Mouse (Mus musculus) liver, embryonic 16.5 days (tissue): ENCODE measurements around the gene Cpeb4. TPM values are rescaled to one million over a fixed set of nuclear protein-coding genes. Genes with fewer than 3 reads are reported as not detected.

Experiments used
- ATAC-seq: fragments of 200-750 bp; cut with Nextera tagmentation; 2 replicates; pipeline ENCODE4 v1.8.0; 2017; ENCODE audit warnings: low read depth, mild to moderate bottlenecking, moderate number of reproducible peaks, moderate library complexity
- H3K27ac ChIP-seq: fragments of 300-500 bp; sonication (generic); 2 replicates; pipeline ENCODE4 v1.5.1; 2014; ENCODE audit warnings: mild to moderate bottlenecking, low read length
- H3K27me3 ChIP-seq: fragments of 300-500 bp; sonication (generic); 2 replicates; pipeline ENCODE4 v1.6.1; 2014; ENCODE audit warnings: low read depth, low read length, mixed read lengths; ENCODE audit not compliant: control insufficient read depth, insufficient read depth
- H3K36me3 ChIP-seq: fragments of 300-500 bp; sonication (generic); 2 replicates; pipeline ENCODE4 v1.6.1; 2014; ENCODE audit warnings: mild to moderate bottlenecking; ENCODE audit not compliant: control insufficient read depth, insufficient read depth
- H3K4me1 ChIP-seq: fragments of 300-500 bp; sonication (generic); 2 replicates; pipeline ENCODE4 v1.6.1; 2014; ENCODE audit warnings: low read depth, low read length, mixed read lengths; ENCODE audit not compliant: control insufficient read depth
- H3K4me2 ChIP-seq: fragments of 300-500 bp; sonication (generic); 2 replicates; pipeline ENCODE4 v1.6.1; 2014; ENCODE audit warnings: low read depth, low read length, mixed read lengths
- H3K4me3 ChIP-seq: fragments of 300-500 bp; sonication (generic); 2 replicates; pipeline ENCODE4 v1.5.1; 2014; ENCODE audit warnings: low read depth, mild to moderate bottlenecking, low read length
- H3K9ac ChIP-seq: fragments of 300-500 bp; sonication (generic); 2 replicates; pipeline ENCODE4 v1.6.1; 2014; ENCODE audit warnings: low read depth, low read length
- H3K9me3 ChIP-seq: fragments of 300-500 bp; sonication (generic); replicated peaks from 2 replicates; pipeline ENCODE4 v1.6.1; 2016; ENCODE audit warnings: low read length; ENCODE audit not compliant: control insufficient read depth
- WGBS: fragments of 180-500 bp; shearing (Covaris S2); extraction: QIAGEN DNeasy Blood & Tissue Kit; methylation state at CpG from one replicate; pipeline ENCODE4 v1.1.7; 2014; ENCODE audit not compliant: insufficient replicate concordance; 5-methylcytosine and 5-hydroxymethylcytosine counted together
- polyA plus RNA-seq: library from polyadenylated mRNA; unstranded; fragments of >200 nt; fragmentation: Nextera tagmentation; extraction: Ambion mirVana; gene quantifications from 2 replicates; pipeline ENCODE4 v1.2.1, GENCODE M21; 2015

The Cpeb4 gene
- polyA plus RNA-seq, 1 experiment from 2014 or later, result 21.0 TPM

DNA sequence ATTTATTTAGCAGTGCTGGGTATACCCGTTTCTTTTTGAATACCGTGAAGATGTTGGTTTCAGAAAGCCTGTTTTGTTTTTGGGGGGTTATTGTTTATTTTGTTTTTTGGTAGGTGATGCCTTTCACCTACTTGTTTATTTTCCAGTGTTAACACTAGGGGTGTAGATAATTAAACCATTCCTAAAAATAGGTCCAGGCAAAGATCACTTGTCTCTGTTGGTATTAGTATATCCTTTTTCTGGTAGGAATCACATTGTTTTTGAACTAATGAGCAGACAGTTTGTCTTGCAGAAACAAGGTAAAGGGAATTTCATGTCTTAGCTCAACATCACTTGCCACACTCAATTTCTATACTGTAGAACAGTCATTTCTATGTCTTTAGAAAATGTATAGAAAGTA is 2.1 kb downstream of the Cpeb4 start:
- Histone ChIP-seq H3K4me1 (peaks cover 10% of the 10 kb centered on the region), H3K9ac (peak overlapping the region; percentile 65), H3K4me3 (peak overlapping the region; percentile 67), H3K36me3 (peaks cover 31% of the 10 kb centered on the region), H3K9me3 (no peaks in the 10 kb centered on the region), H3K27ac (peak overlapping the region; percentile 71), H3K27me3 (no peaks in the 10 kb centered on the region), H3K4me2 (peak overlapping the region; percentile 53)
- WGBS, result 55% methylated on average over 2 of the region's 2 CpGs
- no peak for ATAC-seq

DNA sequence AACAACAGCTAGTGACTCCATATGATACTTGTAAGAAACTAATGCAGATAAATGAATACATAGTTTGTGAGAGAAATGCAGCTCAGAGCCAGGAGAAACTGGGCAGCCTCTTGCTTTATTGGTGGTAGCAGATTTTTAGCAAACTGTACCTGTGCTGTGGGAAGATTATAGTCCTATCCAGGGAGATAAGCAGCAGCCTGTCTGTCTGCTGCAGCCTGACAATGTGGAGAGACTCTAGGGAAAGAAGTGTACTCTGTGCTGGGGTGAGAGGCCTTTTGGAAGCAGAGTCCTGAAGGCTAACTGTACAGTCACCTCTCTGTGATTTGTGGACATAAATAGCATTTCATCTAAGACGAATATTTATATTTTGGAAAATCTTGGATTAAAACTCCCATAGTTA is 11.7 kb downstream of the Cpeb4 start:
- no peak overlapping the region for H3K9ac ChIP-seq
- H3K9me3 ChIP-seq, result no peaks in the 10 kb centered on the region
- H3K27me3 ChIP-seq, result no peaks in the 10 kb centered on the region
- peaks cover 30% of the 10 kb centered on the region for H3K4me1 ChIP-seq
- H3K4me2 ChIP-seq, result no peak overlapping the region
- 58% methylated on average over 1 of the region's 1 CpGs for WGBS
- peaks cover 58% of the 10 kb centered on the region for H3K36me3 ChIP-seq
- H3K27ac ChIP-seq, result no peak overlapping the region
- no peak overlapping the region for H3K4me3 ChIP-seq
- ATAC-seq, result peak; percentile 72

- H3K4me2 ChIP-seq, result no peak overlapping the region
- ATAC-seq, result no peak
- no peak overlapping the region for H3K27ac ChIP-seq
- WGBS, result 71% methylated on average over 1 of the region's 1 CpGs
- peaks cover 33% of the 10 kb centered on the region for H3K4me1 ChIP-seq
- H3K4me3 ChIP-seq, result no peak overlapping the region
- H3K27me3 ChIP-seq, result no peaks in the 10 kb centered on the region
- no peaks in the 10 kb centered on the region for H3K9me3 ChIP-seq
- peaks cover 68% of the 10 kb centered on the region for H3K36me3 ChIP-seq
- H3K9ac ChIP-seq, result no peak overlapping the region
These were observed 13.8 kb downstream of the Cpeb4 start for GRCm38 (mm10) chr11:31885765-31886164.

DNA sequence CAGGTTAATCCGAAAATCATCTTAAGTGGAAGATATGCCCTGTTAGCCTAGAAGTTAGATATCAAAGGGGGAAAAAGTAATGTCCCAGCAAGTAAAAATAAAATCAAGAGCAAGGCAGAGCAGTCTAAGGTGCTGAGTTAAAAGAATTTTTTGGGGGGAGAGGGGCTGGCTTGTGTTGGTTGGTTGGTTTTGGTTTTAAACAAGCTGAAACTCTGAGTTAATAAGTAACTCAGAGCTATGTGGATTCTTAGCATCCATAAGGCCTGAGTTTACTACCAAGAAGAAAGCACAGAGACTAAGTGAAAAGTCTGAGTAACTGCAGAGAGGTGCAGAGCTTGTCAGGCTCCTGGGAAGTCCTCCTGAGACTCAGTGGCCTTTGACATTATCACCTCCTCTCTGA is 16.2 kb downstream of the Cpeb4 start:
- no peak for ATAC-seq
- Histone ChIP-seq H3K36me3 (peaks cover 70% of the 10 kb centered on the region), H3K27ac (no peak overlapping the region), H3K9ac (no peak overlapping the region), H3K4me2 (no peak overlapping the region), H3K4me1 (peaks cover 32% of the 10 kb centered on the region), H3K9me3 (no peaks in the 10 kb centered on the region), H3K4me3 (no peak overlapping the region), H3K27me3 (no peaks in the 10 kb centered on the region)
- WGBS, result 76% methylated on average over 1 of the region's 1 CpGs

- WGBS, result 25% methylated on average over 3 of the region's 3 CpGs
- no peaks in the 10 kb centered on the region for H3K27me3 ChIP-seq
- peaks cover 51% of the 10 kb centered on the region for H3K36me3 ChIP-seq
- H3K27ac ChIP-seq, result no peak overlapping the region
- ATAC-seq, result no peak
- no peaks in the 10 kb centered on the region for H3K9me3 ChIP-seq
- no peak overlapping the region for H3K9ac ChIP-seq
- peaks cover 38% of the 10 kb centered on the region for H3K4me1 ChIP-seq
- H3K4me3 ChIP-seq, result no peak overlapping the region
- H3K4me2 ChIP-seq, result no peak overlapping the region
These were observed 20.1 kb downstream of the Cpeb4 start for GRCm38 (mm10) chr11:31892152-31892551.

GRCm38 (mm10) chr11:31893639-31894038 is 21.6 kb downstream of the Cpeb4 start:
- peaks cover 50% of the 10 kb centered on the region for H3K36me3 ChIP-seq
- 77% methylated on average over 2 of the region's 2 CpGs for WGBS
- no peak for ATAC-seq
- no peaks in the 10 kb centered on the region for H3K9me3 ChIP-seq
- H3K27ac ChIP-seq, result peak overlapping the region; percentile 44; the same call in 1 of the 2 replicates
- H3K4me2 ChIP-seq, result peak overlapping the region; percentile 20; the same call in 1 of the 2 replicates
- no peak overlapping the region for H3K4me3 ChIP-seq
- no peak overlapping the region for H3K9ac ChIP-seq
- H3K27me3 ChIP-seq, result no peaks in the 10 kb centered on the region
- H3K4me1 ChIP-seq, result peaks cover 47% of the 10 kb centered on the region

DNA sequence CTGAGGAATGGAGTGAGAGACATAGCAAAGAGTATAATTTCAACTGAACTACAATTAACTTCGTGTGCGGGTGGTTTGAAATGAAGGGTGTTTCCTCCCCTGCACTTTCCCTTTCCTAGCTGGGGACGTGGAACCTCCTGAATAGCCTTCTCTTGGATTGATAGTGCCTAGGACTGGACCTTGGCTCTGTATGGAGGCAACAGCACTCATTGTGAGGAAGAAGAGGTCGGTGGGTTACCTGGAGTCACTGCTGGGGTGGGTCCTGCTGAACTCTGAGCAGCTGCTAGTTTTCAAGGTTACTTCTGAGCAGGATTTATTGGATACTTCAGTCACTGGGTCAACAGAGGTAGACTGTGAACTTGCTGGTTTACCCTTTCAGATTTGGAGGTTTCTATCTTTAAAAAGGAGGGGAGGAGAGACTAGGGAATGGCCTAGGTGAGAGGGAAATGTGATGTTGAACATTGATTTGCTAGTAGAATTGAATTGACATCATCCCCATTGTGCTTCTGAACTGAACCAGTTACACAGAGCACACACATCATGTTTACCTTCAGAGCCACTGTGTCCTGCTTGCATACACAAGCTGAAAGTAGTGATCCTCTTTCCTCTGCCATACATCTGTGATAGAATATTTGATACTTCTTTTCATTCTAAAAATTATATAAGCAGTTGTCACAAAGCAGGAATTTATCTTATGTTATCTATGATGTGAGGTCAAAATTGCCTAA is 24.2 kb downstream of the Cpeb4 start:
- 64% methylated on average over 4 of the region's 4 CpGs for WGBS
- Histone ChIP-seq H3K4me2 (peak overlapping the region; percentile 48), H3K27ac (peak overlapping the region; percentile 95), H3K4me1 (peaks cover 51% of the 10 kb centered on the region), H3K36me3 (peaks cover 39% of the 10 kb centered on the region), H3K9me3 (no peaks in the 10 kb centered on the region), H3K9ac (peak overlapping the region; percentile 0), H3K4me3 (peak overlapping the region; percentile 46), H3K27me3 (no peaks in the 10 kb centered on the region)
- peak; percentile 40; the same call in 1 of the 2 replicates for ATAC-seq

- peaks cover 40% of the 10 kb centered on the region for H3K36me3 ChIP-seq
- H3K9ac ChIP-seq, result 0 out of 2 replicates have a peak overlapping the region, but pooled peaks have one; percentile 0
- H3K27me3 ChIP-seq, result no peaks in the 10 kb centered on the region
- H3K4me1 ChIP-seq, result peaks cover 50% of the 10 kb centered on the region
- WGBS, result 32% methylated on average over 3 of the region's 3 CpGs
- peak overlapping the region; percentile 48 for H3K4me2 ChIP-seq
- H3K4me3 ChIP-seq, result peak overlapping the region; percentile 46
- no peaks in the 10 kb centered on the region for H3K9me3 ChIP-seq
- H3K27ac ChIP-seq, result peak overlapping the region; percentile 95
- ATAC-seq, result peak; percentile 92
These were observed 24.9 kb downstream of the Cpeb4 start for GRCm38 (mm10) chr11:31896905-31897304.

- H3K36me3 ChIP-seq, result peaks cover 40% of the 10 kb centered on the region
These were observed 27.2 kb downstream of the Cpeb4 start for GRCm38 (mm10) chr11:31899166-31899565.

More at GRCm38 (mm10) chr11:31899166-31899565, 27.2 kb downstream of the Cpeb4 start:
- Histone ChIP-seq H3K4me2 (no peak overlapping the region), H3K4me1 (peaks cover 41% of the 10 kb centered on the region), H3K9me3 (no peaks in the 10 kb centered on the region), H3K4me3 (no peak overlapping the region), H3K27ac (peak overlapping the region; percentile 65; the same call in 1 of the 2 replicates), H3K9ac (no peak overlapping the region), H3K27me3 (no peaks in the 10 kb centered on the region)
- no peak for ATAC-seq
